Comparison of ENCODE assay signal across 20 mouse cellular contexts in genomic region chr14:47572707-47573106, GRCm38 (mm10). TPM values are rescaled to one million over a fixed set of nuclear protein-coding genes. Genes with fewer than 3 reads are reported as not detected.
DNase-seq lines count a peak whose midpoint lies in the region; TF ChIP-seq lines count a peak whose summit lies in the region.
"Had no signal": no experiment of that assay in that cellular context is flagged by ENCODE, and none has a peak within 500 bp of the region (broad histone marks: within the 10 kb centered on the region; RNA-seq: fewer than 3 reads in every experiment).

No protein-coding gene starts in this region.

- H3K27me3 ChIP-seq in E14TG2a.4 (ENCODE audit: insufficient read depth, low read length), result no peaks in the 10 kb centered on the region
- H3K27me3 ChIP-seq: forebrain, embryonic 13.5 days; heart, embryonic 15.5 days; hindbrain, embryonic 15.5 days had no signal

- no peak overlapping the region for H3K4me3 ChIP-seq in lung, adult 2 months (replicated peaks; ENCODE audit: extremely low read depth, low read depth, low read length)
- 0 out of 2 replicates have a peak overlapping the region, but pooled peaks have one; percentile 26 for H3K4me3 ChIP-seq in E14TG2a.4 (replicated peaks; ENCODE audit: low read length)
- H3K4me3 ChIP-seq: embryonic facial prominence, embryonic 10.5 days; forebrain, embryonic 13.5 days; heart, adult 2 months; heart, embryonic 15.5 days; hindbrain, embryonic 10.5 days; hindbrain, embryonic 15.5 days had no signal

- no peak for TF ChIP-seq CTCF in lung, adult 2 months (IDR thresholded peaks at IDR 0.05; ENCODE audit: insufficient read depth, low read length)
- TF ChIP-seq CTCF in E14TG2a.4 (conservative IDR thresholded peaks at IDR 0.05; ENCODE audit: low read length), result no peak

- DNase-seq in lung, adult 18-20 months, result peak; percentile 20 to 33
- DNase-seq in lung, adult 2 months, result no peak
- DNase-seq in R1 (ENCODE audit: low read depth, low spot score) (peak; percentile 100), adipocyte (ENCODE audit: low spot score) (no peak)
- DNase-seq in heart, postnatal 25 days (ENCODE audit: low spot score), result no peak
- DNase-seq in thymus, postnatal 0 days (ENCODE audit: low spot score), result no peak
- DNase-seq: adrenal gland, postnatal 14 days; cerebellum, adult 18-20 months; cerebellum, adult 9-11 months; cerebellum, postnatal 36 days; forebrain, postnatal 0 days; gastrocnemius, postnatal 14 days; heart, adult 2 months; heart, postnatal 14 days had no signal

- H3K9me3 ChIP-seq in E14TG2a.4 (ENCODE audit: low read length), result no peaks in the 10 kb centered on the region
- H3K9me3 ChIP-seq: embryonic facial prominence, embryonic 10.5 days; forebrain, embryonic 13.5 days; heart, embryonic 15.5 days; hindbrain, embryonic 10.5 days; hindbrain, embryonic 15.5 days had no signal

- peaks cover 10% of the 10 kb centered on the region for H3K36me3 ChIP-seq in E14TG2a.4 (ENCODE audit: insufficient read depth, low read length)
- H3K36me3 ChIP-seq: embryonic facial prominence, embryonic 10.5 days; heart, embryonic 15.5 days; hindbrain, embryonic 10.5 days; hindbrain, embryonic 15.5 days had no signal

- TF ChIP-seq POLR2A in lung, adult 2 months (IDR thresholded peaks at IDR 0.05; ENCODE audit: borderline replicate concordance, extremely low read depth, low read depth, low read length), result no peak

- intact Hi-C loops in heart, postnatal 25 days (cut with DNase I), result no loop called here

- 74% methylated on average over 4 of the region's 4 CpGs for WGBS in lung, adult 2 months

- no peaks in the 10 kb centered on the region for H3K4me1 ChIP-seq in lung, adult 2 months (ENCODE audit: control insufficient read depth, insufficient read depth, low read length)
- peaks cover 58% of the 10 kb centered on the region for H3K4me1 ChIP-seq in E14TG2a.4 (replicated peaks; ENCODE audit: low read depth, low read length)
- H3K4me1 ChIP-seq: embryonic facial prominence, embryonic 10.5 days had no signal

RNA-seq across cellular contexts. Expression of gene Atg14, which starts 2.3 kb away (rescaled TPM):
- polyA plus RNA-seq in lung, adult 2 months (2012; rRNA removed), result 8.9 and 11.4 TPM in 2 replicates
- 10 to 100 TPM; 10.1 TPM for total RNA-seq in heart, postnatal 25 days (2021)
- 9.8 and 10.3 TPM in 2 replicates for polyA plus RNA-seq in thymus, postnatal 0 days (2015; fragmentation: Nextera tagmentation; extraction: Ambion mirVana)

Comparison
In these comparisons a context has a peak if more than half of its experiments do, and no peak if none do; other contexts are left out.
1. DNase-seq: peak in lung, adult 18-20 months (2 of 2) and R1 (single experiment); none in lung, adult 2 months (single experiment), heart, postnatal 25 days (single experiment), adipocyte (single experiment) and thymus, postnatal 0 days (single experiment).